Mouse (Mus musculus) CH12.LX (cell line): Measurements from ENCODE around the gene Myo5a. TPM values are rescaled to one million over a fixed set of nuclear protein-coding genes. Genes with fewer than 3 reads are reported as not detected.

Source experiments
- DNase-seq: peaks from one replicate; pipeline ENCODE4 v3.0.0-alpha.2; 2013; ENCODE audit errors: extremely low read depth
- H3K27ac ChIP-seq: 2 replicates; pipeline ENCODE4 v1.5.1; 2012; ENCODE audit warnings: low read depth, mild to moderate bottlenecking, control low read depth, moderate library complexity; ENCODE audit not compliant: insufficient read depth
- H3K27me3 ChIP-seq: replicated peaks from 2 replicates; pipeline ENCODE3; 2012; ENCODE audit warnings: inconsistent platforms
- H3K36me3 ChIP-seq, 2 experiments: replicated peaks in 1 of 2; 2 replicates each; pipeline versions ENCODE3 to v1.6.1; 2012; ENCODE audit warnings: inconsistent platforms in 1 of 2, low read length in 1 of 2, mild to moderate bottlenecking in 1 of 2, mixed read lengths in 1 of 2, moderate library complexity in 1 of 2; ENCODE audit not compliant: control insufficient read depth in 1 of 2, insufficient read depth in 1 of 2
- H3K4me1 ChIP-seq, 2 experiments: 2 replicates each; pipeline ENCODE4 v1.6.1; 2012; ENCODE audit warnings: inconsistent platforms in 1 of 2, moderate library complexity in 1 of 2; ENCODE audit not compliant: insufficient read depth in 2 of 2, control insufficient read depth in 1 of 2
- H3K4me2 ChIP-seq: 2 replicates; pipeline ENCODE4 v1.6.1; 2012; ENCODE audit warnings: low read depth, mild to moderate bottlenecking, control low read depth; ENCODE audit not compliant: poor library complexity, insufficient read depth, severe bottlenecking
- H3K4me3 ChIP-seq, 3 experiments: fragments of 150-350 bp in 1 of 3; sonication (generic) in 1 of 3; replicated peaks in 1 of 3; 2 replicates each; pipeline versions ENCODE3 to v1.5.1; 2011 to 2012; ENCODE audit warnings: low read depth in 2 of 3, low read length in 2 of 3, mild to moderate bottlenecking in 2 of 3, moderate library complexity in 2 of 3, control low read depth in 1 of 3, improper control_type of control experiment in 1 of 3, inconsistent platforms in 1 of 3, mixed read lengths in 1 of 3; ENCODE audit not compliant: poor library complexity in 1 of 3
- H3K79me2 ChIP-seq: replicated peaks from 2 replicates; pipeline ENCODE4 v1.6.1; 2012; ENCODE audit warnings: mild to moderate bottlenecking, moderate library complexity; ENCODE audit not compliant: control insufficient read depth, poor library complexity, insufficient read depth, severe bottlenecking; ENCODE audit errors: extremely low read depth
- H3K9ac ChIP-seq: 2 replicates; pipeline ENCODE4 v1.6.1; 2012; ENCODE audit warnings: low read depth, mild to moderate bottlenecking, control low read depth, moderate library complexity; ENCODE audit not compliant: insufficient read depth
- H3K9me3 ChIP-seq: replicated peaks from 2 replicates; pipeline ENCODE3; 2012; ENCODE audit warnings: low read length, inconsistent platforms, mixed read lengths
- BHLHE40 ChIP-seq: IDR thresholded peaks from 2 replicates; pipeline ENCODE4 v1.6.1; 2011; ENCODE audit warnings: mild to moderate bottlenecking, low read depth, low read length, improper control_type of control experiment
- CHD1 ChIP-seq: IDR thresholded peaks from 2 replicates; pipeline ENCODE4 v1.6.1; 2012; ENCODE audit warnings: low read depth, low read length, improper control_type of control experiment, inconsistent platforms
- CHD2 ChIP-seq: IDR thresholded peaks from 2 replicates; pipeline ENCODE4 v1.6.1; 2011; ENCODE audit warnings: low read length, improper control_type of control experiment
- CTCF ChIP-seq, 2 experiments: IDR thresholded peaks in 1 of 2; conservative IDR thresholded peaks in 1 of 2; 2 replicates each; pipeline ENCODE4 v1.5.1; 2011 to 2012; ENCODE audit warnings: low read depth in 2 of 2, low read length in 2 of 2, improper control_type of control experiment in 1 of 2, inconsistent platforms in 1 of 2, mild to moderate bottlenecking in 1 of 2, moderate library complexity in 1 of 2
- E2F4 ChIP-seq: IDR thresholded peaks from 2 replicates; pipeline ENCODE4 v1.6.1; 2011; ENCODE audit warnings: low read depth, low read length, improper control_type of control experiment; ENCODE audit not compliant: insufficient replicate concordance
- EP300 ChIP-seq: IDR thresholded peaks from 2 replicates; pipeline ENCODE4 v1.6.1; 2011; ENCODE audit warnings: low read length, improper control_type of control experiment
- GABPA ChIP-seq: IDR thresholded peaks from 2 replicates; pipeline ENCODE4 v1.6.1; 2012; ENCODE audit warnings: low read depth, low read length, improper control_type of control experiment, inconsistent platforms; ENCODE audit not compliant: insufficient replicate concordance
- HCFC1 ChIP-seq: IDR thresholded peaks from 2 replicates; pipeline ENCODE4 v1.6.1; 2012; ENCODE audit warnings: low read depth, mild to moderate bottlenecking, inconsistent platforms, low read length, improper control_type of control experiment
- IRF4 ChIP-seq: IDR thresholded peaks from 2 replicates; pipeline ENCODE4 v1.6.1; 2014; ENCODE audit warnings: low read depth, mild to moderate bottlenecking, inconsistent platforms, low read length, improper control_type of control experiment
- JUN ChIP-seq: IDR thresholded peaks from 2 replicates; pipeline ENCODE4 v1.6.1; 2011; ENCODE audit warnings: low read depth, mild to moderate bottlenecking, low read length, improper control_type of control experiment, moderate library complexity; ENCODE audit not compliant: insufficient read depth
- MAX ChIP-seq: IDR thresholded peaks from 2 replicates; pipeline ENCODE4 v1.6.1; 2011; ENCODE audit warnings: low read length, improper control_type of control experiment
- MAZ ChIP-seq: IDR thresholded peaks from 2 replicates; pipeline ENCODE4 v1.6.1; 2012; ENCODE audit warnings: low read depth, mild to moderate bottlenecking, inconsistent platforms, low read length, improper control_type of control experiment, moderate library complexity
- MXI1 ChIP-seq: IDR thresholded peaks from 2 replicates; pipeline ENCODE4 v1.6.1; 2011; ENCODE audit warnings: mild to moderate bottlenecking, low read depth, low read length, improper control_type of control experiment
- NELFE ChIP-seq: IDR thresholded peaks from 2 replicates; pipeline ENCODE4 v1.6.1; 2011; ENCODE audit warnings: low read depth, low read length, improper control_type of control experiment
- NRF1 ChIP-seq: IDR thresholded peaks from 2 replicates; pipeline ENCODE4 v1.6.1; 2014; ENCODE audit warnings: low read depth, mild to moderate bottlenecking, inconsistent platforms, low read length, improper control_type of control experiment, moderate library complexity
- PAX5 ChIP-seq: IDR thresholded peaks from 2 replicates; pipeline ENCODE4 v1.6.1; 2012; ENCODE audit warnings: low read length, inconsistent platforms, mixed read lengths
- POLR2A ChIP-seq: IDR thresholded peaks from 2 replicates; pipeline ENCODE4 v1.6.1; 2011; ENCODE audit warnings: low read depth, mild to moderate bottlenecking, improper control_type of control experiment, low read length
- POLR2AphosphoS2 ChIP-seq: IDR thresholded peaks from 2 replicates; pipeline ENCODE4 v1.6.1; 2011; ENCODE audit warnings: low read depth, low read length, improper control_type of control experiment
- RAD21 ChIP-seq: IDR thresholded peaks from 2 replicates; pipeline ENCODE4 v1.6.1; 2011; ENCODE audit warnings: low read depth, mild to moderate bottlenecking, low read length, improper control_type of control experiment, moderate library complexity
- SIN3A ChIP-seq: IDR thresholded peaks from 2 replicates; pipeline ENCODE4 v1.6.1; 2012; ENCODE audit warnings: low read length, improper control_type of control experiment, inconsistent platforms
- SMC3 ChIP-seq: IDR thresholded peaks from 2 replicates; pipeline ENCODE4 v1.6.1; 2011; ENCODE audit warnings: low read depth, low read length, improper control_type of control experiment
- TBP ChIP-seq: conservative IDR thresholded peaks from 2 replicates; pipeline ENCODE4 v1.6.1; 2011; ENCODE audit warnings: low read depth, low read length, improper control_type of control experiment
- USF1 ChIP-seq: IDR thresholded peaks from 2 replicates; pipeline ENCODE4 v1.6.1; 2014; ENCODE audit warnings: low read depth, mild to moderate bottlenecking, inconsistent platforms, low read length, improper control_type of control experiment
- USF2 ChIP-seq: conservative IDR thresholded peaks from 2 replicates; pipeline ENCODE4 v1.6.1; 2011; ENCODE audit warnings: low read depth, low read length, improper control_type of control experiment
- ZC3H11A ChIP-seq: IDR thresholded peaks from 2 replicates; pipeline ENCODE4 v1.6.1; 2012; ENCODE audit warnings: low read depth, mild to moderate bottlenecking, inconsistent platforms, low read length, improper control_type of control experiment
- ZKSCAN1 ChIP-seq: IDR thresholded peaks from 2 replicates; pipeline ENCODE4 v1.6.1; 2012; ENCODE audit warnings: low read depth, inconsistent platforms, low read length, improper control_type of control experiment, borderline replicate concordance
- ZNF384 ChIP-seq: IDR thresholded peaks from 2 replicates; pipeline ENCODE4 v1.6.1; 2012; ENCODE audit warnings: low read depth, low read length, improper control_type of control experiment, inconsistent platforms
- dilution Hi-C: fragments of 300-500 bp; cut with MboI; formaldehyde crosslinking; loops from 2 replicates; pipeline ENCODE4 v1.14.3; 2020; ENCODE audit warnings: low sequenced_read_pairs; ENCODE audit not compliant: extremely low pct_unique_long_range_greater_than_20kb, extremely low pct_ligation_motif_present
- in situ Hi-C: fragments of 300-500 bp; cut with MboI; formaldehyde crosslinking; loops from 3 replicates; pipeline ENCODE4 v1.14.3; 2019; ENCODE audit warnings: low sequenced_read_pairs, low pct_ligation_motif_present, low pct_unique_long_range_greater_than_20kb, mixed read lengths
- polyA plus RNA-seq: library from polyadenylated mRNA; unstranded; fragments of >175 nt; gene quantifications from 2 replicates; pipeline ENCODE4 v1.2.1, GENCODE M21; 2012; ENCODE audit warnings: low read depth; ENCODE audit not compliant: insufficient read length
- total RNA-seq, 2 experiments: library from RNA; depleted of rRNA; stranded (reverse); fragments of 300-350 nt in 1 of 2; fragments of >200 nt in 1 of 2; gene quantifications; 2 replicates each; pipeline ENCODE4 v1.2.3; 2012 to 2014

Myo5a gene
- total and polyA plus RNA-seq, 3 experiments = 55.0 to 107 (median 66.6) TPM

DNA sequence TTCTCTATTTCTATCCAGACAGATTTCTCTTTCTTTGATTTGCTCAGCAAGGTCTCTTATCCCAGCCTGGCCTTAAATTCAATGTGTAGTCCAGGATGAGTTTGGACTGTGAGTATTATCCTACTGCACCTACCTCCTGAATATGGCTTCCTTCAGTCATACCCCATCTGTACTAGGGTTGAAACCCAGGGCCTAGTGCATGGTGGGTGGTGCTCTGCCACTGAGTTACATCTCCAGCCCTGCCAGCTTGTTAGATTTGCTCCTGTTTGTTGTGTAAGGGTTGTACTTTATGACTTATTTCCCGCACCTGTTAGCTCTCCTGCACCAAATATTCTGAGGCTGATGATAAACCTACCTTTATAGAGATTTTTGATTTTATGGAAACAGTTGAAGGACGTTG is 27.6 kb upstream of the Myo5a start:
- Histone ChIP-seq H3K4me1 (peaks cover 8 to 65% of the 10 kb centered on the region in 2 experiments), H3K4me2 (no peak overlapping the region), H3K4me3 (no peak overlapping the region), H3K27me3 (no peaks in the 10 kb centered on the region), H3K27ac (no peak overlapping the region), H3K79me2 (peaks cover 80% of the 10 kb centered on the region), H3K9ac (no peak overlapping the region), H3K36me3 (peaks cover 26 to 62% of the 10 kb centered on the region in 2 experiments), H3K9me3 (no peaks in the 10 kb centered on the region)
- TF ChIP-seq USF1 = no peak
- no peak for TF ChIP-seq ZC3H11A
- no peak for TF ChIP-seq GABPA
- TF ChIP-seq SMC3 = no peak
- no peak for TF ChIP-seq EP300
- TF ChIP-seq CTCF (conservative IDR thresholded peaks at IDR 0.05 in 1 of 2, IDR thresholded peaks at IDR 0.05 in 1 of 2; ENCODE audit: low read depth in 2 of 2, low read length in 2 of 2) = no peak
- TF ChIP-seq SIN3A = no peak
- no peak for TF ChIP-seq MAX
- no peak for TF ChIP-seq USF2
- no peak for TF ChIP-seq PAX5
- TF ChIP-seq E2F4 = no peak
- TF ChIP-seq MXI1 = no peak
- no peak for TF ChIP-seq JUN
- TF ChIP-seq ZNF384 = no peak
- no peak for TF ChIP-seq RAD21
- in situ Hi-C loops (no loop called here), dilution Hi-C loops (no loop called here)
- no peak for DNase-seq

DNA sequence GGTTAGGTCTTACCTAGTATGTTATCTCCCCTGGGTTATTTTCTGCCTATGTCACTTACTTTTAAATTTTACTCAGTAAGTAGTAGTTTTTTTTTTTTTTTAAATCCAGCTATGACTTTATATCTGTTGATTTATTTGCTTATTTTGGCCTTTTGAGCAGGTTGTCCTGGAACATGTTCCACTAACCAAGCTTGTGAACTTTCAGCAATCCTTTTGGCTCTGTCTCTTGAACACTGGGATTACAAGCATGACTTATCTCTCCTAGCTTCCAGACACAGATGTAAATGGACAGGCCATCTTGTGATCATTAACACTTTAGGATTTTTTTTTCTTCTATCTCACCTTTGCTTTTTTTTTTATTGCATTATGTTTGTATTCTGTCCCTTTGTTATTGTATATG is 23.7 kb upstream of the Myo5a start:
- H3K4me2 ChIP-seq = no peak overlapping the region
- dilution Hi-C loops (no loop called here), in situ Hi-C loops (no loop called here)
- H3K4me1 ChIP-seq = peaks cover 8 to 60% of the 10 kb centered on the region in 2 experiments; a peak in 3 of 4 replicates
- no peaks in the 10 kb centered on the region for H3K9me3 ChIP-seq
- no peak overlapping the region for H3K27ac ChIP-seq
- no peak for DNase-seq
- peaks cover 76% of the 10 kb centered on the region for H3K79me2 ChIP-seq
- no peaks in the 10 kb centered on the region for H3K27me3 ChIP-seq
- no peak for TF ChIP-seq MXI1
- no peak for TF ChIP-seq E2F4
- no peak for TF ChIP-seq EP300
- TF ChIP-seq CHD2 = no peak
- no peak for TF ChIP-seq POLR2A
- no peak for TF ChIP-seq USF1
- no peak for TF ChIP-seq NELFE
- no peak for TF ChIP-seq ZKSCAN1
- no peak for TF ChIP-seq IRF4
- TF ChIP-seq CHD1 = no peak
- no peak for TF ChIP-seq POLR2AphosphoS2
- TF ChIP-seq SIN3A = no peak
- no peak for TF ChIP-seq PAX5
- no peak for TF ChIP-seq BHLHE40
- no peak for TF ChIP-seq TBP
- TF ChIP-seq MAZ = no peak
- no peak for TF ChIP-seq NRF1
- TF ChIP-seq HCFC1 = no peak
- no peak overlapping the region for H3K4me3 ChIP-seq
- peaks cover 26 to 66% of the 10 kb centered on the region in 2 experiments for H3K36me3 ChIP-seq
- H3K9ac ChIP-seq = no peak overlapping the region
